Mouse (Mus musculus) heart, adult 8-10 months (tissue): ENCODE data around the gene Gm2237. TPM values are rescaled to one million over a fixed set of nuclear protein-coding genes. Genes with fewer than 3 reads are reported as not detected.
"Not testable (repeated sequence)": the region's sequence is repeated elsewhere in the genome, so short reads cannot be mapped to it uniquely, and the experiment has no call there.

Source experiments
- DNase-seq: peaks from one replicate; pipeline ENCODE4 v3.0.0; 2022; ENCODE audit warnings: low spot score
- total RNA-seq, 4 experiments: library from RNA; stranded (reverse); gene quantifications; 2 replicates each; pipeline ENCODE4 v1.2.4; 2022

The Gm2237 gene
- 1 to 10 TPM in 1 of 4 experiments, under 1 TPM in 2, not detected in 1; 0.55 to 1.8 (median 0.73) TPM for total RNA-seq

GRCm38 (mm10) chr14:19584804-19585667 lies at the start of gene Gm2237:
Gene Gm2237 (minus strand): TSS chr14:19585135.
- peak; percentile 41 for DNase-seq

- DNase-seq = not testable (repeated sequence)
Measured at GRCm38 (mm10) chr14:19602481-19602880, 17.5 kb upstream of the Gm2237 start, which contains the start of gene Gm5458. Gene Gm5458 (minus strand): TSS chr14:19602581.

- not testable (repeated sequence) for DNase-seq
Measured at GRCm38 (mm10) chr14:19549863-19550262, 35.1 kb downstream of the Gm2237 start, which contains the start of gene Gm2244. Gene Gm2244 (minus strand): TSS chr14:19549963.

Other genes with a start within 250 kb of the Gm2237 start
- under 1 TPM in 1 of 4 experiments, not detected in 3; 0.50 TPM for gene Gm21738, start 166.2 kb downstream of the Gm2237 start, total RNA-seq
- gene Gm2244, start 35.2 kb downstream of the Gm2237 start, total RNA-seq = not detected
- not detected for gene Gm5458, start 17.4 kb upstream of the Gm2237 start, total RNA-seq
- gene Nid2, start 166.1 kb upstream of the Gm2237 start, total RNA-seq = 10 to 100 TPM; 17.5 to 19.7 (median 18.4) TPM
- gene Rtraf, start 238.7 kb upstream of the Gm2237 start, total RNA-seq = 10 to 100 TPM; 61.4 to 74.2 (median 69.8) TPM